Mouse (Mus musculus) liver, embryonic 13.5 days (tissue): ENCODE data around the gene Gm20075. TPM values are rescaled to one million over a fixed set of nuclear protein-coding genes. Genes with fewer than 3 reads are reported as not detected.

Experiments used
- ATAC-seq: fragments of 200-750 bp; cut with Nextera tagmentation; 2 replicates; pipeline ENCODE4 v1.8.0; 2017; ENCODE audit warnings: low read depth, mild to moderate bottlenecking, moderate number of reproducible peaks, moderate library complexity
- DNase-seq: peaks from one replicate; pipeline ENCODE4 v3.0.0; 2022
- H3K27ac ChIP-seq: fragments of 300-500 bp; sonication (generic); 2 replicates; pipeline ENCODE4 v1.5.1; 2015; ENCODE audit warnings: moderate library complexity, mild to moderate bottlenecking, inconsistent platforms
- H3K27me3 ChIP-seq: fragments of 300-500 bp; sonication (generic); 2 replicates; pipeline ENCODE4 v1.6.1; 2015; ENCODE audit warnings: mild to moderate bottlenecking, inconsistent platforms
- H3K36me3 ChIP-seq: fragments of 300-500 bp; sonication (generic); 2 replicates; pipeline ENCODE4 v1.6.1; 2015; ENCODE audit warnings: mild to moderate bottlenecking, inconsistent platforms
- H3K4me1 ChIP-seq: fragments of 300-500 bp; sonication (generic); replicated peaks from 2 replicates; pipeline ENCODE4 v1.6.1; 2015; ENCODE audit warnings: inconsistent platforms
- H3K4me2 ChIP-seq: fragments of 300-500 bp; sonication (generic); 2 replicates; pipeline ENCODE4 v1.6.1; 2015; ENCODE audit warnings: inconsistent platforms, mild to moderate bottlenecking, moderate library complexity
- H3K4me3 ChIP-seq: fragments of 300-500 bp; sonication (generic); replicated peaks from 2 replicates; pipeline ENCODE4 v1.5.1; 2015; ENCODE audit warnings: mild to moderate bottlenecking, inconsistent platforms
- H3K9ac ChIP-seq: fragments of 300-500 bp; sonication (generic); 2 replicates; pipeline ENCODE4 v1.6.1; 2015; ENCODE audit warnings: mild to moderate bottlenecking, inconsistent platforms
- H3K9me3 ChIP-seq: fragments of 300-500 bp; sonication (generic); replicated peaks from 2 replicates; pipeline ENCODE4 v1.6.1; 2016; ENCODE audit warnings: inconsistent platforms
- WGBS: fragments of 180-500 bp; shearing (Covaris S2); methylation state at CpG from one replicate; pipeline ENCODE4 v1.1.7; 2015; ENCODE audit not compliant: insufficient replicate concordance; 5-methylcytosine and 5-hydroxymethylcytosine counted together
- polyA plus RNA-seq: library from polyadenylated mRNA; unstranded; fragments of >200 nt; fragmentation: Nextera tagmentation; extraction: Ambion mirVana; gene quantifications from 2 replicates; pipeline ENCODE4 v1.2.1, GENCODE M21; 2015

Gene Gm20075
- polyA plus RNA-seq, 1 experiment from 2014 or later, result 8.2 TPM

GRCm38 (mm10) chr13:96045396-96045795 is 35.8 kb downstream of the Gm20075 start:
- Histone ChIP-seq H3K27ac (no peak overlapping the region), H3K4me2 (no peak overlapping the region), H3K4me1 (no peaks in the 10 kb centered on the region), H3K27me3 (no peaks in the 10 kb centered on the region), H3K36me3 (no peaks in the 10 kb centered on the region), H3K4me3 (no peak overlapping the region), H3K9ac (no peak overlapping the region), H3K9me3 (no peaks in the 10 kb centered on the region)
- WGBS, result 57% methylated on average over 5 of the region's 5 CpGs
- DNase-seq, result no peak
- ATAC-seq, result no peak

DNA sequence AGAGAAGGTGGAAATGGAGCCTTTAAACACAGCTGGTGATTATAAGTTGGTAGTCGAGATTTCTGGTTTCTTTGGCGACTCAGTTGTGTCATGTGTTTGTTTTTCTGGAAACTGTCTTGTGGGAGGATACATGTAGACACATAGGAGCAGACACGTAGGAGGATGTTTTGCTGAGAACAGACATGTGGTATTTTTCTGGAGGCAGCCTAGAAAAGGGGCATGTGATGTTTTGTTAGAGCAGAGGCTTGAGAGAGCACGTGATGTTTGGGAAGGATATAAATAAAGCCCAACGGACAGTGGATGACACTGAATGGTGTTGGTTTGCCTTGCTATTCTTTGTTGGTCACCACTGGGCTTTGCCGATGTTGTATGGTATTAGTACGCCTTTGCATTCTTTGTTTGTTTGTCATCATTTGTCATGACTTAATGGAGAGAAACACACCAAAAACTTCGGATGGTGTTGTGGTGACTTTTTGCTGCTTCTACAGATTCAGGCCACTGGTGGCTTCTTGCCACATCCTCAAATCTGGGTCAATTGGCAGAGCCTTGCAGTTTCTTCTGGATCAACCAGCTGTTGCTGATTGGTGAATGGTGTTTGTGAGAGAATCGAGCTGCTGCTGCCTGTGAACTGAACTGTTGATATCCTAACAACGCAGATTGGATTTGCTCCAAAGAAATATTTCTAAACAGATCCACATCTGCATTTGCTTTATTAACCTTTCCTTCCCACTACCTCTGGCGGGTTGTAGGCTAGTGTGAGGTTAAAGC is 40.7 kb downstream of the Gm20075 start:
- Histone ChIP-seq H3K27ac (no peak overlapping the region), H3K9me3 (no peaks in the 10 kb centered on the region), H3K36me3 (no peaks in the 10 kb centered on the region), H3K4me1 (no peaks in the 10 kb centered on the region), H3K4me3 (no peak overlapping the region), H3K4me2 (no peak overlapping the region), H3K27me3 (no peaks in the 10 kb centered on the region), H3K9ac (no peak overlapping the region)
- 62% methylated on average over 11 of the region's 11 CpGs for WGBS
- DNase-seq (no peak), ATAC-seq (no peak)

- WGBS, result 48% methylated on average over 1 of the region's 1 CpGs
- no peak for DNase-seq
These were observed 41.6 kb downstream of the Gm20075 start for GRCm38 (mm10) chr13:96039536-96039935.

GRCm38 (mm10) chr13:96030368-96031223 is 50.6 kb downstream of the Gm20075 start:
- no peak overlapping the region for H3K27ac ChIP-seq
- no peak overlapping the region for H3K9ac ChIP-seq
- 45% methylated on average over 19 of the region's 19 CpGs for WGBS
- H3K4me2 ChIP-seq, result no peak overlapping the region
- no peaks in the 10 kb centered on the region for H3K9me3 ChIP-seq
- ATAC-seq, result no peak
- H3K36me3 ChIP-seq, result no peaks in the 10 kb centered on the region
- no peak overlapping the region for H3K4me3 ChIP-seq
- peak; percentile 13 for DNase-seq
- H3K4me1 ChIP-seq, result no peaks in the 10 kb centered on the region
- H3K27me3 ChIP-seq, result no peaks in the 10 kb centered on the region

More at GRCm38 (mm10) chr13:96039536-96039935, 41.6 kb downstream of the Gm20075 start:
- Histone ChIP-seq H3K4me2 (no peak overlapping the region), H3K9me3 (no peaks in the 10 kb centered on the region), H3K27me3 (no peaks in the 10 kb centered on the region), H3K4me1 (no peaks in the 10 kb centered on the region), H3K9ac (no peak overlapping the region), H3K27ac (no peak overlapping the region), H3K36me3 (no peaks in the 10 kb centered on the region), H3K4me3 (no peak overlapping the region)
- no peak for ATAC-seq

Other genes starting within 250 kb of the Gm20075 start
- 11.9 and 14.5 TPM in 2 replicates for gene Iqgap2, start 189.5 kb downstream of the Gm20075 start, polyA plus RNA-seq
- not detected in 2 replicates for gene Gm17190, start 678 bp upstream of the Gm20075 start, polyA plus RNA-seq
- gene Sv2c, start 51.2 kb upstream of the Gm20075 start, polyA plus RNA-seq, result 0.13 and 0.27 TPM in 2 replicates